Mouse (Mus musculus) T-helper 17 cell (primary cell): ENCODE measurements around the gene Foxc2.

ENCODE experiments used
- in situ Hi-C, 2 experiments: fragments of 300-600 bp; cut with MboI, MseI; formaldehyde crosslinking; loops; 1 replicate in 1 of 2; 2 replicates in 1 of 2; pipeline ENCODE4 v1.15.1; 2025; ENCODE audit warnings: high pct_unique_total_duplicates in 2 of 2

Gene Foxc2

DNA sequence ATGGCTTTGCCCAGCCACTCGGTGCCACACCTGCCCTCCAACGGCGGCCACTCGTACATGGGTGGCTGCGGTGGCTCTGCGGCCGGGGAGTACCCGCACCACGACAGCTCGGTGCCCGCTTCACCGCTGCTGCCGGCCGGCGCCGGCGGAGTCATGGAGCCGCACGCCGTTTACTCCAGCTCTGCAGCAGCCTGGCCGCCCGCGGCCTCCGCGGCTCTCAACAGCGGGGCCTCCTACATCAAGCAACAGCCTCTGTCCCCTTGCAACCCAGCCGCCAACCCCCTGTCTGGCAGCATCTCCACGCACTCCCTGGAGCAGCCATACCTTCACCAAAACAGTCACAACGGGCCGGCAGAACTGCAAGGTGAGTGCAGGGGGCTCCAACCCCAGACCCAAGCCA is 31.0 kb upstream of the Foxc2 start:
- in situ Hi-C loops = loop anchor here (10.0 to 25.0 kb wide), 2 partner anchors 430 to 448 kb away; partner anchors contain the start of gene 1190005I06Rik (in 1 of the 2)

DNA sequence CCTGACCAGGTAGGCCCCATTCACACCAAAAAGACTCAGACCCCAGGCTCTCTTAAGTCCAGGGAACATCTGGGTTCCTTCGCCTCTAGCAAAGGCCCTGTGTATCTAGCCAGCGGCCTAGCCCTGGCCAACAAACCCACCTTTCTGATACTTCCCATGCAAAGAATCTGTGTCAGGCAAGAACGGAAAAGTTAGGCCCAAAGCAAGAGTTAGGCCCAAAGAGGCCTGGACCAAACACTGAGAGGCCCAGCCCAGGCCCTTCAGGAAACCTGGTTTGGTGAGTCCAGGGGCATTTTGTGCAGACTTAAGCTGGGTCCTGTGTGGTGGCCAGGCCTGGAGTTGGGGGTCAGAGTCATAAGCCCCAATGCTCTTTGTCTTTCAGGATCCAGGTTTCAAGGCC is 30.4 kb upstream of the Foxc2 start:
- in situ Hi-C loops = loop anchor here (10.0 to 25.0 kb wide), 2 partner anchors 431 to 448 kb away; partner anchors contain the start of gene 1190005I06Rik (in 1 of the 2)

DNA sequence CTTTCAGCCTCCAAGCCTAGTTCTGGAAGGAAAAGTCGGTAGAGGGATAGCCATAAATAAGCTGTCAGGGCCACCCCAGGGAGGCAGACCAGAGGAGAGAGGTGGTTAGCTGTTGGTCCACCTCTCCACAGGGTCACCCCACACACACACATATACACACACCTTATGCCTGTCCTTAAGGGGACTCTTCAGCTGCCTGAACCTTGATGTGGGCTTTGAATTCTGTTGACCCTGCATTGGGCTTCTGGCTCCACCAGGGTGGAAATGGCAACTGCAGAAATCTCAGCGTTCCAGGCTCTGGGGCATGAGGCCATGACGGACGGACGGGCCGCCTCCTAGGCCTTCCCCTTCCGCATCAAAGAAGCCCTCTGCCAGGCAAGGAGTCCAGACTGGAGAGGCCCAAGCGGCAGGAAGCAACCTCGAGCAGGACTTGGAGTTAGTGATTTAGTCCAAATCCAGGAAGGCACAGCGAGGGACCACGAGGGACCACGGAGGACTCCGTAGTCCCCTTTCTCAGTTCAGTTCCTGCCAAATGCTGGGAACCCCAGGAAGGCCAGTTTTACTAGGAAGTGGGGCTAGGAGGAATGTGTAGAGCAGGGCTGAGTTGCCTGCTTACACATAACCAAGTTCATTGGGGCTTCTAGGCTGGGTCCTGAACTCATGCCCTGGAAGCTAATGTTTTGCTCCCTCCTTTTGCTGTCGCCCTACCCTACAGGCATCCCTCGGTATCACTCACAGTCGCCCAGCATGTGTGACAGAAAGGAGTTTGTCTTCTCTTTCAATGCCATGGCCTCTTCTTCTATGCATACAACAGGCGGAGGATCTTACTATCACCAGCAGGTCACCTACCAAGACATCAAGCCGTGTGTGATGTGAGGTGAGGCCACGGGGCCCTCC is 29.7 kb upstream of the Foxc2 start:
- in situ Hi-C loops = loop anchor here (10.0 to 25.0 kb wide), 2 partner anchors 431 to 449 kb away; partner anchors contain the start of gene 1190005I06Rik (in 1 of the 2)

DNA sequence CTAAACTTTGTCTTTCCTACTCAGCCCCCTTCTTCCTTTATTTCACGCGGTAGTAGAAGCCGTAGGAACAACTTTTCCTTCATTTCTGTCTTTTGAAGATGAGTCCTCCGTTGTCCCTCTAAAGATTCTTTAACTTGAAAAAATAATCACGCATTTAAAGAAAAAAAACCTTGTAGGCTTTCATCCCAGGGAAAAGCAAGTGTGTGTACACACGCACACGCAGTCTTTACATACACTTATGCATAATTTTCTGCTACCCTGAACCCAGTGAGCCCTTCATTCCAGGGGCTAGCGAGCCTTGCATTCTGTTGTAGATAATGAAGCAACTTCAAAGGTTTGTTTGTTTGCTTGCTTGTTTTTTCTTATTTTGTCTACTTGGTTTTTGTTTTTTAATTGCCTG is 27.7 kb upstream of the Foxc2 start:
- in situ Hi-C loops = loop anchor here (10.0 to 25.0 kb wide), 2 partner anchors 433 to 451 kb away; partner anchors contain the start of gene 1190005I06Rik (in 1 of the 2)

DNA sequence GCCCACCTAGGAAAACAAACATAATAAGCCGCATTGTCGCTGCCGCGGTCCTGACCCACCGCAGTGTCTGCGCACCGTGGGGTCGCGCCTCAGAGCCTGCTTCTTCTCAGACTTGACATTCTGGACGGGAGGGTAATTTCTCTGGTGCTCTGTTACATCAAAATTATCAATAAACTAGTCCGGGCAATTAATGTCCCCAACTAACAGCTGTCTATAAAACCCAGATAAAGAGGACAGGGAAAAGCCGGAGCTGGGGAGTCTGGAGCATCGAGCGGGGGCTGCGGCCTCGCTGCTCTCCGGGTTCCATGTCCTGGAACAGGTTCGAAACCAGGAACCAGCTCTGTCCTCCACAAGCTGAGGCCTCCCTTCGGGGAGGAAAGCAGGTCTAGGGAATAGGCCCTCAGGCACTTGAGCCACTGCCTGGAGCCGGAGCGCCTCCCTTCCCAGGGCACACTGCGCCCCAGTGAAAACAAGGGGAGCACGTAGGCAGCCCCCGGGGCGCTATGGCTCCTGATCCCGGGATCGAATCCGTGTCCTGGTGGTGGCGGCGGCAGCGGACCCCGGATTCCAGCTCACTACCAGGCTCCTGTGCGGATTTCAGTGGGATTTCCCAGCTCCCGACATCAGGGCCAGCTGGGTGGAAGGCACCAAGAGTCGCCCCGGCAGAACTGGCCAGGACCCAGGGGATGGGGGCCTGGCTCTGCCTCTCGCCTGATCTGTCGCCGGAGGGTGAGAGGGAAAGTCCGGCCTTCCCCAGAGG is 26.9 kb upstream of the Foxc2 start:
- in situ Hi-C loops = loop anchor here (10.0 to 25.0 kb wide), 2 partner anchors 434 to 452 kb away; partner anchors contain the start of gene 1190005I06Rik (in 1 of the 2)

DNA sequence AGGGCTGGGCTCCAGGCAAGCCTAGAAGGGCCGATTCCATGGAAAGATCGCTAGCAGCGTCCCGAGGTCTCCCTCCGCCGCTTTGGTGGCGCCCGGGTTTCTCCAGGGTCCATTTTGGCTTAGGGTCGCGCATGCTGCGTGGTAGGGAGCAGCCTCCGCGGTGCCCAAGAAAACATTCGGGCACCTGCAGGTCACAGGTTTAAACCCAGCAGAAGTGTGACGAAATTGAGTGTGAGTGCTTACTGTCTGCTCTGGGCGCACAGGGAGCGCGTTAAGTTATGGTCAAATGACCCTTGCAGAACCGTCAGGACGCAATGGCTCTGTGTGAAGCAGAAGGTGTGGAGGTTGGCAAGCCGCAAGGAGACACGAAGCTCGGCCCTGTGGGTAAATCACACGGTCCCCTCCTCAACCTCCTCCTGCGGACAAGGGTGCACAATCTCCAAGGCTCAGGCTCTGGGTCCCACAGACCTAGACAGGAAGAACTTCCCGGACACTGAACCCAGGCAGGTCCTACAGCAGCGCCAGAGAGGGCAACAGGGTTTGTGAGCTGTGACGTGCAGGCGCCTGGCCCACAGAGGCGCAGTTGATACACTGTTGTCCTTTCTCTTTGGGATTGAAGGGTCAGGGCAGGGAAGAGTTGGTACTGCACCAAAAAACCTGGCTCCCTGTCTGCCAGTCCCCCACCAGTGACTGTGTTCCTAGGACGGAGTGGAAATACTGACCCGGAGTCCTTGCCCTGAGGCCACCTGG is 26.2 kb upstream of the Foxc2 start:
- in situ Hi-C loops = loop anchor here (5.0 to 25.0 kb wide), 3 partner anchors 118 to 453 kb away; partner anchors contain the start of gene 1190005I06Rik (in 1 of the 2)

DNA sequence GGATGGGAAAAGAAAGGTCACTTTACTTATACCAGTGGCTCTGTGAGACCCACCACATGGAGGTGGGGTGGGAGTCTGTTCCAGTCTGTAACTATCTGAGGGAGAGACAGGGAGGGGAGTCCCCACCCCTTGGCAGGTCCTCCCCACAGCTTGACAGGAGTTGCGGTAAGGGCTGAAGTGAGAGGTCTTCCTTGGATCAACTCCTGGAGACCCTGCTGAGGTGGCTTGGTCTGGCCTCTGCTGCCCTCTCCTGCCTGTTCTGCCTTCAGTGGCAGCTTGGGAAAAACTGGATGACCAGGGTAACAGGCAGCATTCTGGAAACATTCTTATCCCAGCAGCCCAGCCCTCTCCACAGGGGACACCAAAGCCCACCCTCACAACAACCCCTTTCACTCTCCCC is 25.3 kb upstream of the Foxc2 start:
- in situ Hi-C loops = loop anchor here (5.0 to 25.0 kb wide), 2 partner anchors 118 to 453 kb away; partner anchors contain the start of gene 1190005I06Rik (in 1 of the 2)

DNA sequence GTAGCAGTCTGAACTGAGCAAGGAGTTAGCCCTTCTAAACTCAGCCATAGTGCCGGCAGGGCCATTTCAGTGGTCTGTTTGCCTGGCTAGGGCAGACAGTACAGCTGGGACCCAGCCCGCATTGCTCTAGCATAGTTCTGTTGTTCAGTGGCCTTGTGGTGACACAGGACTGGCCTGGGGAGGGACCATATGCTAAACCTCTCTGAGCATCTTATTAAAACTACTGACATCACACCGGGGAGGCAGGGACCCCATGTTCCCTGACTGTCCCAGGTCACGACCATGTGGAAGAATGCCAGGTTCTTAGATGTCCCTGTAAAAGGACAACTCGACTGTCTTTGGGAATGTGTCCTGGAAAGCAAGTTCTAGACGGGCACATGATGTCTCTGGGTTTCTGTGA is 23.8 kb upstream of the Foxc2 start:
- in situ Hi-C loops = loop anchor here (5.0 to 25.0 kb wide), 2 partner anchors 120 to 455 kb away; partner anchors contain the start of gene 1190005I06Rik (in 1 of the 2)

DNA sequence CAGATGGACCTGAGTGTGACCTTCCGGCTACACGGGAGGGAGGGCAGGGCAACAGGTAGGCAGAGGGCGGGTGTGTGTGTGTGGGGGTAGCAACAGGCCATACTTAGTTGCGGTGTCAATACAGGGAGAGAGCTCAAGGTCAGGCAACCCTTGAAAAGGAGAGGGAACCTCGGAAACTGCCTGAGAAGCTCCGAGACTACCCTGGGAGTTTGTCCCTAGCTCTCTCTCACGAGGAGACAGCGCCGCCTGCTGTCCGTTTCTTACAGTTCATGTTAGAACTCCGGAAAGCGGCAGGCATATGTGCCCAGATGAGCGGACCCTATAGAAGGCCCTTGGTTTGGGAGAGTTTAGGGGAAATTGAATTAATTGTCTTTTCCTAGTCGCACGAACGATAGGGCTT is 23.3 kb upstream of the Foxc2 start:
- in situ Hi-C loops = loop anchor here (5.0 to 25.0 kb wide), 2 partner anchors 120 to 455 kb away; partner anchors contain the start of gene 1190005I06Rik (in 1 of the 2)

DNA sequence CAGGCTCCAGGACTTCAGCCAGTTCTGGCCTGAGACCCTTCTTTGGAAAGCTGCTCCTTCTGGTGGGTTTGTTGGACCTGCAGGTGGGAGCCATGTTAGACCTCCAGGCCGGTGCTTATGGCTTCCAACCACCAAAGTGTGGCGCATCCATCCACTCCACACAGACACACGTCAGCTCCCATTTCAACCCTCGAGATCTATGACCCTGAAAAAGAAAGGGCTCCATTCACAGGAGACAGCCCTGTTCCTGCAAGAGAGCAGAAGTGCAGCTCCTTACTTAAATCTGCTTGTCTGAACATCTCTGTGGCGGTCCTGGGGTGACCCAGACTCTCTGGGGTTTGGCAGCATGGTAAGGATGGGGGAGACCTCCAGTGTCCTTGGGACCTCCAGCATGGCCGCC is 22.5 kb upstream of the Foxc2 start:
- in situ Hi-C loops = loop anchor here (5.0 to 25.0 kb wide), 2 partner anchors 121 to 456 kb away; partner anchors contain the start of gene 1190005I06Rik (in 1 of the 2)

DNA sequence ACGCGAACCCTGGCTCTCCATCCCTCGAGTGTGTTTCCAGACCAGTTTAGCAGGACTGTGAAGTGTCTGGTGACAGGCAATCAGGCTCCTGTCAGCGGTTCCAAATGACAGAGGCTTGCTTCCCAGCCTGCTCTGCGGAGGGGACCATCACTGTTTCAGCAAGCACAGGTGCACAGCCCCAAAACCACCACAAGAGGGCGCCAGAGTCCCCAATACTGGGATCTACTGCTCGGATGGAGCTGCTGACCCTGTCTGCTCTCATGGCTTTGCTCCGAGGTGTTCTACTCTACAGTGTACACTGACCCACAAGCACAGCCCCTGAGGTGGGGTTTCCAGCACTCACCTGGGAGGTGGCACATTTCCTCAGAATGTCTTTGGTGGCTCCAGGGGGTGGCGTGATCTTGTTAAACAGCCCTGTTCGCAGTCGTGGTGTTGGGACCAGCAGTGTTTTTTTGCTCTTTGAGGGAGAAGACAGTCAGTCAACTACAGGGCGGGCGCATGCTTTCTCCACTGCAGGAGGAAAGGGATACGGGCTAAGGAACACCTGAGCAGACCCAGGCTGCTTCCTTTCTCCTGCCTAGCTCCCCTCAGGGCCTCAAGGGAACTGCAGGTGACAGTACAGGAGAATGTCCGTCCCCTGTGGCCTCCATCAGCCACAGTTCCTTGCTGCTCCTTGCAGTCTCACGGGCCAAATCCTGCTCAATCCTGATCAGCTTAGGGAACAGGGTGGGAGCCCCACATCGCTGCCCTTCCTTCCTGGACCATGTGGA is 11.7 kb upstream of the Foxc2 start:
- in situ Hi-C loops = loop anchor here (5.0 to 10.0 kb wide), 3 partner anchors 408 to 429 kb away; no protein-coding TSS in a partner anchor

DNA sequence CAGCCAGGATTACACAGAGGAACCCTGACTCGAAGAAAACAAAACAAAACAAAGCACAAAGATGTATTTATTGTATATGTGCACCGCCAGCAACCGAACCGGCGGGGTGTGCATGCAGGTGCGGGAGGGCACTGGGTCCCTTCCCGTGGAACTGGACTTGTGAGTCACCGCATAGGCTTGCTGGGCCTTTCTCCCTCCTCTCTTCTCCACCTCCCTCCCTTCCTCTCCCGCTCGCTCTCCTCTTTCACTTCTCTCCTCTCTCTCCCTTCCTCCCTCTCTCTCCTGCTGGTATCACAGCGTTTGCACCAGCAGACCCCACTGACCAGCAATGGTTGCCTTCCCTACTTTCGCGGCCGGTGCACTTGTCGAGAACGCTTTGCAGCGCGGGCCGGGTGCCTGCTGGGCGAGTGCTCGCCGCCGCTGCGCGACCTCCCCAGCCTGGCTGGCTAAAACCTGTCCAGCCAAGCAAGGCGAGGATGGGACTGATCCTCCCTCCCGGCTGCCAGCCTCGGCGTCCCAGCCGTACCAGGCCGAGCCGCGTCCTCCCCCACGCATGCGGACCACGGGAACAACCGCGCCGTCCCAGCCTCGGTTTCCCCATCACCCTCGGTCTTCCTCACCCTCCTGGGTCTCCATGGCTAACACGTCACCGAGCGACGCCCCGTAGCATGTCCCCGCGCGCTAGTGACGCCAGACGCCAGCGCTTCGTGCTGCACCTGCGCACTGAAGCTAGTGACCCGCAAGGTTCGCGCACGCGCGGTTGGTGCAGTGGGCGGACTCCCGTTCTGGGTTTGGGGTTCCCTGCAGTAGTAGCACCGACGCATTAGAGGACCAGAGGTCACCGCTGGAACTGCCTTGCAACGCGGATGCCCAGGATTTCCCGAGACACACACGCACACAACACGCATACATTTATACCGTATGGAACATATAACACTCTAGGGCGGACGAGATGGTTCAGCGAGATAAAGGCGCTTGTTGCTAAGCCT is 8.0 kb upstream of the Foxc2 start, which contains the start of gene Mthfsd:
Gene Mthfsd, minus strand, starts transcription at position 725 of the 989 bp plus-strand sequence.
- in situ Hi-C loops = loop anchor here (10.0 kb wide), 2 partner anchors 423 to 433 kb away; no protein-coding TSS in a partner anchor

DNA sequence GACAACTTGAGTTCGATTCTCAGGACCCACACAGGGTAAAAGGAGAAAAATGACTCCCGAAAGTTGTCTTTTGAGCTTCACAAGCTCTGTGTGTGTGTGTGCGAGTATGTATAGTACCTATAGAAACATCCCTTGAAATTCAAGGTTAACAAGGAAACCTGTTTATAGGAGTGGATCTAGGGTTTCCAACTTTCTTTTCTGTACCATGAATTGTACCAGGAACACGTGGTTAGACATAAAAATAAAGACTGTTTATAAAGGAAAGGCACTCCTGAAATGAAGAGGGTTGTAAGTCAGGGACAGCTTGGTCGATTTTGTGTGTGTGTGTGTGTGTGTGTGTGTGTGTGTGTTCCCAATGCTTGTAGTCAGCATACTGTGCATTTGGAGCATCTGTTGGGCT is 7.3 kb upstream of the Foxc2 start:
- in situ Hi-C loops = loop anchor here (10.0 kb wide), 2 partner anchors 424 to 434 kb away; no protein-coding TSS in a partner anchor

DNA sequence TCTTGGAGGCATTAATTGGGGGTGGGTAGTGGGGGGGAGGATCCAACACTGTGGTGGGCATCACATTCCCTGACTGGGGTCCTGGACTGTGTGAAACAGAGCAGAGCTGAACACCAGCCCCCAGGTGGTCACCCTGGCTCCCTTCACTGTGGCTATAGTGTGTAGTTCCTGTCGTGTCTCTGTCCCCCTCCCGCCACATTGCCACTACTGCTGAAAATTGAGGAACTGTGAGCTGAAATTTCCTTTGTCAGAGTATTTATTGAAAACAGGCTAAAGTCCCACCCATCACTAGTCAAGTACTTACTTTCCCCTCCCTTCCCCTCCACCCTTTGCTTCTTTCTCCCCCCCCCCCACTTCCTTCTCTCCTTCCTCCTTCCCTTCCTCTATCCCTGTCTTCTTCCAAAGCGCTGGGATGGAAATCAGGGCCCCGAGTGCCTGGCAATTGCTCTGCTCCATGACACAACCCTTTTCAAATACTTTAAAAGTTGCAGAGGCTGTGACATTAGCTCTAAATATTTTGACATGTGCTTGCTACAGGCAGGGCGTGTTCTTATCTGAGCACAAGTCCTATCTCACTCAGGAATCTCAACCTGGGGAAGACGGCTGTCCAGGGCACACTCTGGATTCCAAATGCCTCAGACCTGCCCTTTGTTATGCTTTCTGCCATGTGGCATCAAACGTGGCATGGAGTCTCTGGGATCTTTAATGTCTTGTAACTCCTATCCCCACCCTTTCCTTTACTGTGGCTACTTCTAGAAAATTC is 4.6 kb upstream of the Foxc2 start:
- in situ Hi-C loops = no loop called here

DNA sequence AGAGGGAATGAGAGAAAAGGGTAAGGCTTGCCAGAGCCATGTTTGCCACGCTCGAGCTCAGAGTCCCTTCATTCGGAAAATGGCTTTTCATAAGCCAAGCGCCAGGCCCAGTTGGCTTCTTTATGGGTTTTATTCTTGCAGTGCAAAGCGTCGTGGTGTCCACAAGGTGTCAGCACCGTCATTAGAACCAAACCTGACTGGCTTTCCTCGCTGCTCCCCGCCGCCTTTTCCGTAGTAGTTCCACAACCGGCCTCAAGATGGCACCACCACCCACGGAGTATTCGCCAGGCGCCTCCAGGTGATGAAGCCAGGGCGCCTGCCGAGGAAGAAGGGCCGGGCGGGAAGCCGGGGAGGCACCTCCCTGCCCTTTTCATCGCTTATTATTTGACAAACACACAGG is 2.7 kb upstream of the Foxc2 start:
- in situ Hi-C loops = no loop called here

DNA sequence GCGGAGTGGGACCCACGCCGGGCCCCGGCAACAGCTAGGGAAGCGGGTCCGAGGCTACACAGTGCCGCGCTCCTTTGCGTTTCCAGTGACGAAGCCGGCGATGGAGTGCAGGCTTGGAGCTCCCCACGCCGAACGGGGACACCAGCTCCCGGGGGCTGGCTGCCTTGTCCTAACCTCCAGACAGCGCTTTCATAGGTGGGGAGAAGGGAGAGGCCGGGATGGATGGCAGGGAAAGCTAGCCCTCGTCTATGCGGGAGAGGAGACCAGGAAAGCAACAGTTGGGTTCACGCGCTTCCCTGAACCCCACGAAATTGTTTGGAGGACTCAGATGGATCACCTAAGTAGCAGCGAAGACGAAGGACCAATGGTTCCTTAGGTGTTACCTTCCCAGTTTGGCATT is 835 bp upstream of the Foxc2 start:
- in situ Hi-C loops = loop anchor here (5.0 kb wide), 2 partner anchors 87 to 97 kb away; no protein-coding TSS in a partner anchor

DNA sequence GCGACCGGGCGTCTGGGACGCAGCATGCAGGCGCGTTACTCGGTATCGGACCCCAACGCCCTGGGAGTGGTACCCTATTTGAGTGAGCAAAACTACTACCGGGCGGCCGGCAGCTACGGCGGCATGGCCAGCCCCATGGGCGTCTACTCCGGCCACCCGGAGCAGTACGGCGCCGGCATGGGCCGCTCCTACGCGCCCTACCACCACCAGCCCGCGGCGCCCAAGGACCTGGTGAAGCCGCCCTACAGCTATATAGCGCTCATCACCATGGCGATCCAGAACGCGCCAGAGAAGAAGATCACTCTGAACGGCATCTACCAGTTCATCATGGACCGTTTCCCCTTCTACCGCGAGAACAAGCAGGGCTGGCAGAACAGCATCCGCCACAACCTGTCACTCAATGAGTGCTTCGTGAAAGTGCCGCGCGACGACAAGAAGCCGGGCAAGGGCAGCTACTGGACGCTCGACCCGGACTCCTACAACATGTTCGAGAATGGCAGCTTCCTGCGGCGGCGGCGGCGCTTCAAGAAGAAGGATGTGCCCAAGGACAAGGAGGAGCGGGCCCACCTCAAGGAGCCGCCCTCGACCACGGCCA is 717 bp downstream of the Foxc2 start:
- in situ Hi-C loops = loop anchor here (5.0 kb wide), 2 partner anchors 86 to 96 kb away; no protein-coding TSS in a partner anchor
